Mouse (Mus musculus): ENCODE results near the gene Cpsf3. TPM values are rescaled to one million over a fixed set of nuclear protein-coding genes. Genes with fewer than 3 reads are reported as not detected.

Cpsf3 gene
- total and polyA plus RNA-seq, 3 experiments, result 10.1 to 165 (median 113) TPM

- Histone ChIP-seq H3K27me3 (ENCODE audit: insufficient read depth, low read length) (no peaks in the 10 kb centered on the region), H3K4me3 (ENCODE audit: low read depth, low read length) (no peak overlapping the region), H3K4me1 (ENCODE audit: insufficient read depth, low read depth, low read length) (peaks cover 17% of the 10 kb centered on the region), H3K9me3 (replicated peaks) (no peaks in the 10 kb centered on the region), H3K36me3 (replicated peaks) (peaks cover 94% of the 10 kb centered on the region)
- no peak for DNase-seq (ENCODE audit: low spot score)
- TF ChIP-seq GATA2 (IDR thresholded peaks at IDR 0.05; ENCODE audit: borderline replicate concordance, low read depth, low read length) (no peak), POLR2AphosphoS5 (IDR thresholded peaks at IDR 0.05; ENCODE audit: insufficient replicate concordance, low read depth, low read length) (no peak), CTCF (IDR thresholded peaks at IDR 0.05; ENCODE audit: low read depth, low read length) (no peak), TAL1 (conservative IDR thresholded peaks at IDR 0.05; ENCODE audit: low read depth, low read length) (0 out of 2 replicates have a peak, but pooled peaks have one; percentile 23), GATA1 (IDR thresholded peaks at IDR 0.05; ENCODE audit: borderline replicate concordance, low read length) (no peak)
- ATAC-seq (ENCODE audit: extremely low read depth, insufficient number of reproducible peaks, low FRiP score, poor library complexity, severe bottlenecking), result peak; percentile 76
Measured at GRCm38 (mm10) chr12:21302361-21302783, 17.2 kb downstream of the Cpsf3 start.

DNA sequence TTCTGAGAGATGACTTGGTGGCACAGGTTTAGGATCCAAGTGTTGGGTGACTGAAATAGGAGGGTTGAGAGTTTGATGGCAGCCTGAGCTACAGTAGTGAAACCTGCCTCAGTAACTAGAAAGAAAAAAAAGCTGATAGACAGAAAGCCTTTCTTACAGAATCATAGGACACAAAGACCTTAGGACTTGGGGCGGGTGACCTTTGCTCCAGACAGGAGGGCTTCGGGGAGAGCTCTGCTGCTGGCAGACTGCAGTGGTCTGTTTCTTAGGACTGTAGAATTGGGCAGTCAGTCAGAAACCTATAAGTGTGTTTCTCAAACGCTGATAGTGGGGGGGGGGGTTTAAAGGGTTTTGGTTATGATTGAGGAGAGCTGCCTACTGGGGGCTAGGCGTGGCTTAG, 20.6 kb downstream of the Cpsf3 start:
- Histone ChIP-seq H3K36me3 (replicated peaks) (peaks cover 97% of the 10 kb centered on the region), H3K4me1 (ENCODE audit: insufficient read depth, low read depth, low read length) (peaks cover 17% of the 10 kb centered on the region), H3K9me3 (replicated peaks) (no peaks in the 10 kb centered on the region), H3K27me3 (ENCODE audit: insufficient read depth, low read length) (no peaks in the 10 kb centered on the region), H3K4me3 (ENCODE audit: low read depth, low read length) (no peak overlapping the region)
- no peak for DNase-seq (ENCODE audit: low spot score)
- no peak for ATAC-seq (ENCODE audit: extremely low read depth, insufficient number of reproducible peaks, low FRiP score, poor library complexity, severe bottlenecking)
- no peak for TF ChIP-seq CTCF (IDR thresholded peaks at IDR 0.05; ENCODE audit: low read depth, low read length)
- no peak for TF ChIP-seq TAL1 (conservative IDR thresholded peaks at IDR 0.05; ENCODE audit: low read depth, low read length)
- no peak for TF ChIP-seq GATA2 (IDR thresholded peaks at IDR 0.05; ENCODE audit: borderline replicate concordance, low read depth, low read length)

GRCm38 (mm10) chr12:21306721-21307120, 21.5 kb downstream of the Cpsf3 start:
- DNase-seq (ENCODE audit: low spot score), result no peak
- Histone ChIP-seq H3K4me1 (ENCODE audit: insufficient read depth, low read depth, low read length) (peaks cover 10% of the 10 kb centered on the region), H3K36me3 (replicated peaks) (peaks cover 99% of the 10 kb centered on the region), H3K4me3 (ENCODE audit: low read depth, low read length) (no peak overlapping the region), H3K9me3 (replicated peaks) (no peaks in the 10 kb centered on the region), H3K27me3 (ENCODE audit: insufficient read depth, low read length) (no peaks in the 10 kb centered on the region)
- ATAC-seq (ENCODE audit: extremely low read depth, insufficient number of reproducible peaks, low FRiP score, poor library complexity, severe bottlenecking), result no peak
- TF ChIP-seq GATA2 (IDR thresholded peaks at IDR 0.05; ENCODE audit: borderline replicate concordance, low read depth, low read length), result no peak
- no peak for TF ChIP-seq GATA1 (IDR thresholded peaks at IDR 0.05; ENCODE audit: borderline replicate concordance, low read length)
- TF ChIP-seq TAL1 (conservative IDR thresholded peaks at IDR 0.05; ENCODE audit: low read depth, low read length), result no peak
- no peak for TF ChIP-seq POLR2AphosphoS5 (IDR thresholded peaks at IDR 0.05; ENCODE audit: insufficient replicate concordance, low read depth, low read length)
- TF ChIP-seq CTCF (IDR thresholded peaks at IDR 0.05; ENCODE audit: low read depth, low read length), result no peak

DNA sequence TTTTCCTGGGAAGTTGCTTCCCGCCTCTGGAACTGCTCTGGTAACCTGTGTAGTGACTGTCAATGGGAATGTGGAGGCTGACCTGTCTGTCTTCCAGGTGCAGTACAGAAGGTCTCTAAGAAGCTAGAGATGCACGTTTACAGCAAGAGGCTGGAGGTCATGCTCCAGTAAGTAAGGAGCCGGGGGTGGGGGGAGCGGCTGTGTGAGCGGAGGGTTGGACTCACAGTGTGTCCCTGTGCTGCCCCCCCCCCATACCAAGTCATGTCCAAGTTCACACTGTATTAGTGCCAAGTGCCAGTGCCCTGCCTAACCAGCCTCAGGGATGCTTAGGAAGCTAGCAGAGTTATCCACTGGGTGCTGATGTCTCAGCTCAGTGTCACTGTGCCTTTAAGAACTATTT, 27.0 kb downstream of the Cpsf3 start:
- DNase-seq (ENCODE audit: low spot score), result no peak
- H3K4me1 ChIP-seq (ENCODE audit: insufficient read depth, low read depth, low read length), result peaks cover 9% of the 10 kb centered on the region
- ATAC-seq (ENCODE audit: extremely low read depth, insufficient number of reproducible peaks, low FRiP score, poor library complexity, severe bottlenecking), result no peak
- no peak for TF ChIP-seq TAL1 (conservative IDR thresholded peaks at IDR 0.05; ENCODE audit: low read depth, low read length)
- no peak for TF ChIP-seq POLR2AphosphoS5 (IDR thresholded peaks at IDR 0.05; ENCODE audit: insufficient replicate concordance, low read depth, low read length)
- H3K36me3 ChIP-seq (replicated peaks), result peaks cover 84% of the 10 kb centered on the region
- H3K4me3 ChIP-seq (ENCODE audit: low read depth, low read length), result no peak overlapping the region
- no peaks in the 10 kb centered on the region for H3K27me3 ChIP-seq (ENCODE audit: insufficient read depth, low read length)
- H3K9me3 ChIP-seq (replicated peaks), result no peaks in the 10 kb centered on the region

- Histone ChIP-seq H3K4me3 (ENCODE audit: low read depth, low read length) (peak within 1 kb of the TSS; percentile 89), H3K27me3 (ENCODE audit: insufficient read depth, low read length) (no peaks in the 10 kb centered on the region), H3K9me3 (replicated peaks) (no peaks in the 10 kb centered on the region), H3K4me1 (ENCODE audit: insufficient read depth, low read depth, low read length) (peaks cover 21% of the 10 kb centered on the region), H3K36me3 (replicated peaks) (peaks cover 77% of the 10 kb centered on the region)
- DNase-seq (ENCODE audit: low spot score) (peak; percentile 80), ATAC-seq (ENCODE audit: extremely low read depth, insufficient number of reproducible peaks, low FRiP score, poor library complexity, severe bottlenecking) (peak; percentile 89)
- TF ChIP-seq POLR2AphosphoS5 (IDR thresholded peaks at IDR 0.05; ENCODE audit: insufficient replicate concordance, low read depth, low read length) (no peak), GATA1 (IDR thresholded peaks at IDR 0.05; ENCODE audit: borderline replicate concordance, low read length) (no peak), CTCF (IDR thresholded peaks at IDR 0.05; ENCODE audit: low read depth, low read length) (no peak), TAL1 (conservative IDR thresholded peaks at IDR 0.05; ENCODE audit: low read depth, low read length) (no peak), GATA2 (IDR thresholded peaks at IDR 0.05; ENCODE audit: borderline replicate concordance, low read depth, low read length) (no peak)
Measured at GRCm38 (mm10) chr12:21315923-21316868, 31.0 kb downstream of the Cpsf3 start, which contains the start of gene Iah1. Gene Iah1, plus strand, starts transcription at chr12:21316389.

GRCm38 (mm10) chr12:21316869-21317265, 31.7 kb downstream of the Cpsf3 start:
- H3K36me3 ChIP-seq (replicated peaks), result peaks cover 77% of the 10 kb centered on the region
- DNase-seq (ENCODE audit: low spot score), result peak; percentile 6

More at GRCm38 (mm10) chr12:21316869-21317265, 31.7 kb downstream of the Cpsf3 start:
- no peaks in the 10 kb centered on the region for H3K9me3 ChIP-seq (replicated peaks)
- peaks cover 23% of the 10 kb centered on the region for H3K4me1 ChIP-seq (ENCODE audit: insufficient read depth, low read depth, low read length)
- TF ChIP-seq CTCF (IDR thresholded peaks at IDR 0.05; ENCODE audit: low read depth, low read length) (no peak), GATA1 (IDR thresholded peaks at IDR 0.05; ENCODE audit: borderline replicate concordance, low read length) (no peak), POLR2AphosphoS5 (IDR thresholded peaks at IDR 0.05; ENCODE audit: insufficient replicate concordance, low read depth, low read length) (no peak), TAL1 (conservative IDR thresholded peaks at IDR 0.05; ENCODE audit: low read depth, low read length) (no peak), GATA2 (IDR thresholded peaks at IDR 0.05; ENCODE audit: borderline replicate concordance, low read depth, low read length) (no peak)
- H3K27me3 ChIP-seq (ENCODE audit: insufficient read depth, low read length), result no peaks in the 10 kb centered on the region
- peak overlapping the region; percentile 89 for H3K4me3 ChIP-seq (ENCODE audit: low read depth, low read length)
- no peak for ATAC-seq (ENCODE audit: extremely low read depth, insufficient number of reproducible peaks, low FRiP score, poor library complexity, severe bottlenecking)

All from G1E (cell line).